In genomic region chr3:88144648-88145410, GRCm38 (mm10) we compare ENCODE assay signal across 8 mouse cellular contexts. TPM values are rescaled to one million over a fixed set of nuclear protein-coding genes. Genes with fewer than 3 reads are reported as not detected.
A peak's percentile ranks its signal among the peaks of the same experiment; 100 is the strongest.
DNase-seq lines count a peak whose midpoint lies in the region; ATAC-seq and TF ChIP-seq lines count a peak whose summit lies in the region.

No protein-coding gene starts in this region.

- intact Hi-C loops in left cerebral cortex, adult 2 months (cut with DNase I): no loop called here

- no peaks in the 10 kb centered on the region for H3K36me3 ChIP-seq in forebrain, embryonic 12.5 days (replicated peaks)
- H3K36me3 ChIP-seq in kidney, adult 2 months (ENCODE audit: control insufficient read depth, insufficient read depth, low read length): no peaks in the 10 kb centered on the region
- H3K36me3 ChIP-seq in midbrain, embryonic 13.5 days: no peaks in the 10 kb centered on the region

- H3K4me1 ChIP-seq in forebrain, embryonic 12.5 days: peaks cover 82% of the 10 kb centered on the region
- H3K4me1 ChIP-seq in kidney, adult 2 months (ENCODE audit: control insufficient read depth, insufficient read depth, low read length): peaks cover 70% of the 10 kb centered on the region
- H3K4me1 ChIP-seq in midbrain, embryonic 13.5 days (replicated peaks): peaks cover 81% of the 10 kb centered on the region

- no peak for ATAC-seq in forebrain, embryonic 12.5 days (ENCODE audit: low FRiP score)
- no peak for ATAC-seq in midbrain, embryonic 13.5 days

- H3K4me2 ChIP-seq in forebrain, embryonic 12.5 days: peak overlapping the region; percentile 96
- peak overlapping the region; percentile 90 for H3K4me2 ChIP-seq in midbrain, embryonic 13.5 days (replicated peaks)

- TF ChIP-seq CTCF in left cerebral cortex, adult 2 months (IDR thresholded peaks at IDR 0.05): no peak
- no peak for TF ChIP-seq CTCF in kidney, adult 2 months (conservative IDR thresholded peaks at IDR 0.05; ENCODE audit: insufficient read depth, insufficient read length, low read depth, low read length)

- H3K27me3 ChIP-seq in forebrain, embryonic 12.5 days: peaks cover 17% of the 10 kb centered on the region
- H3K27me3 ChIP-seq in kidney, adult 2 months (replicated peaks; ENCODE audit: control insufficient read depth, insufficient read depth, low read length): no peaks in the 10 kb centered on the region
- peaks cover 17% of the 10 kb centered on the region for H3K27me3 ChIP-seq in midbrain, embryonic 13.5 days

- no peak for TF ChIP-seq POLR2A in kidney, adult 2 months (IDR thresholded peaks at IDR 0.05; ENCODE audit: low read depth, low read length)

- no peaks in the 10 kb centered on the region for H3K9me3 ChIP-seq in forebrain, embryonic 12.5 days
- no peaks in the 10 kb centered on the region for H3K9me3 ChIP-seq in midbrain, embryonic 13.5 days

- H3K4me3 ChIP-seq in left cerebral cortex, adult 2 months: peak overlapping the region; percentile 98
- peak overlapping the region; percentile 93 for H3K4me3 ChIP-seq in forebrain, embryonic 12.5 days (replicated peaks)
- peak overlapping the region; percentile 44 for H3K4me3 ChIP-seq in kidney, adult 2 months (ENCODE audit: insufficient read depth, low read depth, low read length)
- H3K4me3 ChIP-seq in midbrain, embryonic 13.5 days (replicated peaks): peak overlapping the region; percentile 96

- H3K27ac ChIP-seq in left cerebral cortex, adult 2 months: peak overlapping the region; percentile 95
- peak overlapping the region; percentile 97 for H3K27ac ChIP-seq in forebrain, embryonic 12.5 days
- H3K27ac ChIP-seq in kidney, adult 2 months (ENCODE audit: insufficient read depth, low read depth, low read length): peak overlapping the region; percentile 63
- peak overlapping the region; percentile 99 for H3K27ac ChIP-seq in midbrain, embryonic 13.5 days

- peak overlapping the region; percentile 53 for H3K9ac ChIP-seq in forebrain, embryonic 12.5 days
- H3K9ac ChIP-seq in midbrain, embryonic 13.5 days (replicated peaks): peak overlapping the region; percentile 92

- no peak for DNase-seq in left cerebral cortex, adult 2 months (ENCODE audit: extremely low spot score in 1 of 2, low spot score in 2 of 2)
- no peak for DNase-seq in left cerebral cortex, adult 9 months (ENCODE audit: low spot score in 2 of 2)
- peak; percentile 79 for DNase-seq in kidney, adult 2 months
- no peak for DNase-seq in right cerebral cortex, postnatal 36 days (ENCODE audit: low spot score in 2 of 2)
- DNase-seq in adrenal gland, adult 8-10 months: no peak
- DNase-seq in left cerebral cortex, adult 8-10 months (ENCODE audit: low spot score in 2 of 2): no peak

- 69% methylated on average over 6 of the region's 6 CpGs for WGBS in forebrain, embryonic 12.5 days
- 33% methylated on average over 6 of the region's 6 CpGs for WGBS in kidney, adult 2 months
- WGBS in midbrain, embryonic 13.5 days: 71% methylated on average over 6 of the region's 6 CpGs

RNA-seq across cellular contexts. Expression of gene Mef2d, which starts 2.7 kb away (rescaled TPM):
- total RNA-seq in left cerebral cortex, adult 2 months (2021): 100 to 1,000 TPM; 223 to 225 TPM
- 17.7 and 20.3 TPM in 2 replicates for polyA plus RNA-seq in forebrain, embryonic 12.5 days (2016; fragmentation: Nextera tagmentation; extraction: Ambion mirVana)
- 41.8 and 42.7 TPM in 2 replicates for polyA plus RNA-seq in kidney, adult 2 months (2012; rRNA removed)
- 15.1 and 16.9 TPM in 2 replicates for polyA plus RNA-seq in midbrain, embryonic 13.5 days (2015; fragmentation: Nextera tagmentation; extraction: Ambion mirVana)
- total RNA-seq in adrenal gland, adult 8-10 months (2022): 100 to 1,000 TPM in 1 of 4 experiments, 10 to 100 TPM in 3; 82.0 to 111 (median 89.0) TPM
- total RNA-seq in left cerebral cortex, adult 8-10 months (2022): 100 to 1,000 TPM; 190 to 208 (median 194) TPM

Comparison
In these comparisons a context has a peak if more than half of its experiments do, and no peak if none do; other contexts are left out.
1. H3K4me3 ChIP-seq: peak in every context shown above with its lines; median percentile 98 in left cerebral cortex, adult 2 months; 96 in midbrain, embryonic 13.5 days; 93 in forebrain, embryonic 12.5 days; 44 in kidney, adult 2 months.